Mouse (Mus musculus) heart, postnatal 36 days (tissue): Measurements from ENCODE around the gene Sdhc. TPM values are rescaled to one million over a fixed set of nuclear protein-coding genes. Genes with fewer than 3 reads are reported as not detected.
"Not testable (repeated sequence)": the region's sequence is repeated elsewhere in the genome, so short reads cannot be mapped to it uniquely, and the experiment has no call there.

Experiments
- DNase-seq, 2 experiments: peaks; one replicate each; pipeline ENCODE4 v3.0.0; 2021 to 2022
- intact Hi-C: fragments of 180-260 bp; cut with DNase I; formaldehyde crosslinking; loops from one replicate; pipeline ENCODE4 v1.15.1; 2025
- microRNA-seq, 2 experiments: library from miRNA; unstranded; fragments of <30 nt; microRNA quantifications; one replicate each; pipeline ENCODE4 v1.2.0; 2021; ENCODE audit warnings: borderline number of aligned reads in 2 of 2
- total RNA-seq, 2 experiments: library from RNA; stranded (reverse); gene quantifications; 2 replicates each; pipeline ENCODE4 v1.2.3; 2021

Sdhc gene
- total RNA-seq, 2 experiments from 2014 or later = 1,165 to 1,188 TPM

GRCm38 (mm10) chr1:171089891-171090290, 60.5 kb downstream of the Sdhc start:
- intact Hi-C loops = no loop called here

GRCm38 (mm10) chr1:171088237-171088869, 62.0 kb downstream of the Sdhc start:
- DNase-seq, intact Hi-C loops: not testable (repeated sequence)

More at GRCm38 (mm10) chr1:171089891-171090290, 60.5 kb downstream of the Sdhc start:
- no peak for DNase-seq

- no peak for DNase-seq
- intact Hi-C loops = no loop called here
Measured at GRCm38 (mm10) chr1:171085718-171086117, 64.7 kb downstream of the Sdhc start.

GRCm38 (mm10) chr1:171081512-171082231, 68.7 kb downstream of the Sdhc start:
- intact Hi-C loops, DNase-seq: not testable (repeated sequence)

GRCm38 (mm10) chr1:171079825-171080224, 70.6 kb downstream of the Sdhc start:
- intact Hi-C loops, DNase-seq: not testable (repeated sequence)

GRCm38 (mm10) chr1:171079345-171079744, 71.1 kb downstream of the Sdhc start:
- DNase-seq, intact Hi-C loops: not testable (repeated sequence)

- intact Hi-C loops, DNase-seq: not testable (repeated sequence)
Measured at GRCm38 (mm10) chr1:171078419-171078818, 72.0 kb downstream of the Sdhc start.

GRCm38 (mm10) chr1:171077955-171078354, 72.4 kb downstream of the Sdhc start:
- DNase-seq = peak; percentile 31 to 62
- intact Hi-C loops = not testable (repeated sequence)

GRCm38 (mm10) chr1:171077192-171077591, 73.2 kb downstream of the Sdhc start:
- DNase-seq, intact Hi-C loops: not testable (repeated sequence)

Small RNA genes lying within 50 kb of the gene (microRNA-seq; reads per million reads assigned to microRNA genes)
- 0 reads per million in 2 experiments for gene Gm27844

Other genes starting within 250 kb of the Sdhc start
- gene Fcrlb, start 237.7 kb downstream of the Sdhc start, total RNA-seq = not detected
- gene Fcrla, start 223.0 kb downstream of the Sdhc start, total RNA-seq = under 1 TPM in 1 of 2 experiments, not detected in 1; 0.56 TPM
- gene Fcgr2b, start 174.1 kb downstream of the Sdhc start, total RNA-seq = 10 to 100 TPM in 1 of 2 experiments, 1 to 10 TPM in 1; 7.3 to 10.0 TPM
- under 1 TPM in 1 of 2 experiments, not detected in 1; 0.76 TPM for gene Fcgr4, start 131.7 kb downstream of the Sdhc start, total RNA-seq
- gene Fcgr3, start 85.7 kb downstream of the Sdhc start, total RNA-seq = 10 to 100 TPM; 13.7 to 18.6 TPM
- 1 to 10 TPM in 1 of 2 experiments, under 1 TPM in 1; 0.69 to 1.2 TPM for gene Cfap126, start 36.7 kb downstream of the Sdhc start, total RNA-seq
- under 1 TPM in 1 of 2 experiments, not detected in 1; 0.44 TPM for gene Mpz, start 108 bp upstream of the Sdhc start, total RNA-seq
- gene Pcp4l1, start 45.7 kb upstream of the Sdhc start, total RNA-seq = 100 to 1,000 TPM; 222 to 295 TPM
- gene Nr1i3, start 63.4 kb upstream of the Sdhc start, total RNA-seq = under 1 TPM in 1 of 2 experiments, not detected in 1; 0.08 TPM
- 10 to 100 TPM; 81.8 to 82.7 TPM for gene Tomm40l, start 71.9 kb upstream of the Sdhc start, total RNA-seq
- gene Apoa2, start 74.5 kb upstream of the Sdhc start, total RNA-seq = 1 to 10 TPM in 1 of 2 experiments, under 1 TPM in 1; 0.75 to 2.0 TPM
- 10 to 100 TPM; 13.3 to 16.3 TPM for gene Fcer1g, start 83.8 kb upstream of the Sdhc start, total RNA-seq
- gene Adamts4, start 99.8 kb upstream of the Sdhc start, total RNA-seq = under 1 TPM; 0.50 to 0.92 TPM
- gene Ndufs2, start 100.8 kb upstream of the Sdhc start, total RNA-seq = 1,000 to 10,000 TPM; 1,421 to 1,530 TPM
- gene B4galt3, start 119.7 kb upstream of the Sdhc start, total RNA-seq = 10 to 100 TPM; 14.5 to 19.7 TPM
- 10 to 100 TPM; 13.2 to 14.2 TPM for gene Ppox, start 130.6 kb upstream of the Sdhc start, total RNA-seq
- gene Usp21, start 137.4 kb upstream of the Sdhc start, total RNA-seq = 10 to 100 TPM; 22.1 to 22.3 TPM
- 10 to 100 TPM; 84.9 to 88.8 TPM for gene Ufc1, start 144.4 kb upstream of the Sdhc start, total RNA-seq
- 10 to 100 TPM; 21.3 to 24.2 TPM for gene Dedd, start 178.5 kb upstream of the Sdhc start, total RNA-seq
- 10 to 100 TPM; 27.7 to 28.4 TPM for gene Nit1, start 195.0 kb upstream of the Sdhc start, total RNA-seq
- 10 to 100 TPM; 79.4 to 95.6 TPM for gene Pfdn2, start 195.1 kb upstream of the Sdhc start, total RNA-seq
- not detected for gene Klhdc9, start 210.2 kb upstream of the Sdhc start, total RNA-seq
- gene Nectin4, start 219.5 kb upstream of the Sdhc start, total RNA-seq = under 1 TPM; 0.08 to 0.30 TPM
- gene Arhgap30, start 238.4 kb upstream of the Sdhc start, total RNA-seq = 1 to 10 TPM; 2.7 to 2.9 TPM